Mouse (Mus musculus) monocyte, adult 2 months (primary cell): Measurements from ENCODE around the gene Ewsr1.

Experiments used
- DNase-seq, 2 experiments: peaks; one replicate each; pipeline ENCODE4 v3.0.0; 2022; ENCODE audit warnings: low spot score in 2 of 2, low read depth in 1 of 2

The Ewsr1 gene

DNA sequence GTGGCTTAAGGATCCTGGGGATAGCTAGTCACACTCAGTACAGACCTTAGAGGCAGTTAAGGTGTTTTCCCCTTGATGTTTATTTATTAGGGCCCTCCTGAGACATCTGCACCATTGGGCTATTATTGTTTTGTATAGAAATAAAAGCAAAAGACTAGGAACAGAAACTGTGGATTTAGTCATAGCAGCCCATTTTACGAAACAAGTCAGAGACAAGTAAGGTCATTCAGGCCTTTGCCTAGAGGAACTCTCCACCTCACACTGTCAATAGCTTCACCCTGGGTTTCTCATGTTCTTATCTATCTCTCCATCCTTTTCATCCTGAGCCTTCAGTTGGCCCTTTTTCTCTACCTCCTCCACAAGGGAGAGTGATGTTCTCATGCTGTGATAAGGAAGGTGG is 74.0 kb downstream of the Ewsr1 start:
- DNase-seq: no peak
